Mouse (Mus musculus) lung, embryonic 14.5 days (tissue): ENCODE results near the gene Cx3cr1. TPM values are rescaled to one million over a fixed set of nuclear protein-coding genes. Genes with fewer than 3 reads are reported as not detected.
A peak's percentile ranks its signal among the peaks of the same experiment; 100 is the strongest.
"Not testable (repeated sequence)": the region's sequence is repeated elsewhere in the genome, so short reads cannot be mapped to it uniquely, and the experiment has no call there.

Experiments
- ATAC-seq: fragments of 200-750 bp; cut with Nextera tagmentation; 2 replicates; pipeline ENCODE4 v1.8.0; 2017; ENCODE audit warnings: mild to moderate bottlenecking, moderate TSS enrichment, moderate library complexity; ENCODE audit not compliant: insufficient read depth
- DNase-seq: peaks from one replicate; pipeline ENCODE4 v3.0.0-alpha.2; 2015
- H3K27ac ChIP-seq: fragments of 300-500 bp; sonication (generic); 2 replicates; pipeline ENCODE4 v1.5.1; 2014; ENCODE audit warnings: low read depth, mild to moderate bottlenecking, moderate library complexity
- H3K27me3 ChIP-seq: fragments of 300-500 bp; sonication (generic); 2 replicates; pipeline ENCODE4 v1.6.1; 2014; ENCODE audit warnings: low read length, control low read depth; ENCODE audit not compliant: insufficient read depth
- H3K36me3 ChIP-seq: fragments of 300-500 bp; sonication (generic); 2 replicates; pipeline ENCODE4 v1.6.1; 2014; ENCODE audit warnings: control low read depth; ENCODE audit not compliant: insufficient read depth
- H3K4me1 ChIP-seq: fragments of 300-500 bp; sonication (generic); 2 replicates; pipeline ENCODE4 v1.6.1; 2014; ENCODE audit warnings: antibody characterized with exemption, control low read depth; ENCODE audit not compliant: insufficient read depth
- H3K4me2 ChIP-seq: fragments of 300-500 bp; sonication (generic); 2 replicates; pipeline ENCODE4 v1.6.1; 2014; ENCODE audit warnings: mild to moderate bottlenecking
- H3K4me3 ChIP-seq: fragments of 300-500 bp; sonication (generic); 2 replicates; pipeline ENCODE4 v1.5.1; 2014; ENCODE audit warnings: low read depth, low read length
- H3K9ac ChIP-seq: fragments of 300-500 bp; sonication (generic); 2 replicates; pipeline ENCODE4 v1.6.1; 2014
- H3K9me3 ChIP-seq: fragments of 300-500 bp; sonication (generic); 2 replicates; pipeline ENCODE4 v1.6.1; 2016; ENCODE audit warnings: low read depth, low read length, control low read depth
- CTCF ChIP-seq: IDR thresholded peaks from 2 replicates; pipeline ENCODE4 v1.5.1; 2016; ENCODE audit warnings: antibody characterized with exemption, low read depth
- WGBS: fragments of 180-500 bp; shearing (Covaris S2); extraction: QIAGEN DNeasy Blood & Tissue Kit; methylation state at CpG from one replicate; pipeline ENCODE4 v1.1.7; 2014; 5-methylcytosine and 5-hydroxymethylcytosine counted together
- polyA plus RNA-seq: library from polyadenylated mRNA; unstranded; fragments of >200 nt; fragmentation: Nextera tagmentation; extraction: Ambion mirVana; gene quantifications from 2 replicates; pipeline ENCODE4 v1.2.1, GENCODE M21; 2014

The Cx3cr1 gene
- polyA plus RNA-seq, 1 experiment from 2014 or later, result 9.7 TPM

DNA sequence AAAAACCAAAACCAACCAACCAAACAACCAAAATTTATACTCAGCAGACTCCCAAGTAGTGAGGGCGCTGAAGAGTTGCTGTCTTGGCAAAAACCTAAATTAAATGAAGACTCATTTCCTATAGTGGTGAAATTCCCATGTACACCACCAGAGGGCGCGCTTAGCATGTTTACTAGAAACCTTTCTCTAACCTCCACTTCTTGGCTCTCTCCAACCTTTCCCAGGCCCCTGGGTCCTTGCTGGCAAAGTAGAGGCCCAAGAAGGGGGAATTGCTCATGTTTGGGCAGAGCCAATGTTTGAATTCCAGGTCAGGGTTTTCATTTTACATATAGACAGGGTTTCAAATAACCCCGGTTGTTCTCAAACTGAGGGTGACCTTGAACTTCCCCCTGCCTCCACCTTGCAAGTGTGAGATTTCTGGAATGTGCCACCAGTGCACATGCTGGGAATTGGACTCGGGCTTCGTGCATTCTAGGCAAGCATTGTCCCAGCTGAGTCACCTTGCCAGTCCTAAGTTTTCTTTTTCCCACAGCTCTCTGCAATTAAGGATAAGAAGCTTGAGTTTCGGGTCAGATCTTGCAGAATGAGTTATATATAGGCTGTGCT lies 49.3 kb downstream of the Cx3cr1 start:
- no peaks in the 10 kb centered on the region for H3K9me3 ChIP-seq
- H3K27me3 ChIP-seq, result no peaks in the 10 kb centered on the region
- 33% methylated on average over 7 of the region's 7 CpGs for WGBS
- ATAC-seq (no peak), DNase-seq (peak; percentile 92)
- no peak overlapping the region for H3K4me3 ChIP-seq
- 0 out of 2 replicates have a peak, but pooled peaks cover 6% of the 10 kb centered on the region for H3K4me1 ChIP-seq
- peak; percentile 88 for TF ChIP-seq CTCF
- H3K4me2 ChIP-seq, result peak overlapping the region; percentile 3; the same call in 1 of the 2 replicates
- H3K9ac ChIP-seq, result no peak overlapping the region
- no peaks in the 10 kb centered on the region for H3K36me3 ChIP-seq
- peak overlapping the region; percentile 34; the same call in 1 of the 2 replicates for H3K27ac ChIP-seq

DNA sequence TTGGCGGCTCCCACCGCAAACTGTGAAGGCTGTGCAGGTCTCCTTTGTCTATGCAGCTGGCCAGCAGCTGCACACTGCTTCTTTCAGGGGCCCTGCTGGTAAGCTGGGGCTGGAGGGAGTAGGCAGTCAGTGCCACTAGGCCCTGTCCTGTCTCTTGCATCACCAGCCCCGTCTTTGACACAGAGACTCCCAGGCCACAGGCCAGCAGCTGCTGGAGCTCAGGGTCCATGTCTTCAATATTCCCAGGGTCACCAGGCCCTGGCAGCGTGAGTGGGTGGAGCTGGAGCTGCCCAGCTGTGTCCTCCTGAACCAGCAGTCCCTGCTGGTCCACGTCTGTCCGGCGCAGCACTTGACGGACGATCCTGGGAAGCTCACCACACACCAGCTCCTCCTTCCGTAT lies 52.7 kb downstream of the Cx3cr1 start:
- Histone ChIP-seq H3K27me3 (no peaks in the 10 kb centered on the region), H3K9me3 (no peaks in the 10 kb centered on the region), H3K4me3 (no peak overlapping the region), H3K27ac (no peak overlapping the region), H3K9ac (no peak overlapping the region), H3K4me1 (0 out of 2 replicates have a peak, but pooled peaks cover 6% of the 10 kb centered on the region), H3K4me2 (no peak overlapping the region), H3K36me3 (no peaks in the 10 kb centered on the region)
- TF ChIP-seq CTCF, result no peak
- WGBS, result 47% methylated on average over 10 of the region's 10 CpGs
- DNase-seq (no peak), ATAC-seq (no peak)

GRCm38 (mm10) chr9:120014828-120015227 lies 54.9 kb downstream of the Cx3cr1 start:
- H3K4me3 ChIP-seq, result no peak overlapping the region
- no peak overlapping the region for H3K27ac ChIP-seq
- H3K9ac ChIP-seq, result no peak overlapping the region
- DNase-seq (no peak), ATAC-seq (no peak)
- no peak overlapping the region for H3K4me2 ChIP-seq
- WGBS, result 48% methylated on average over 6 of the region's 6 CpGs
- H3K36me3 ChIP-seq, result no peaks in the 10 kb centered on the region
- no peaks in the 10 kb centered on the region for H3K9me3 ChIP-seq
- TF ChIP-seq CTCF, result no peak
- no peaks in the 10 kb centered on the region for H3K27me3 ChIP-seq
- peaks cover 5% of the 10 kb centered on the region; the same call in 1 of the 2 replicates for H3K4me1 ChIP-seq

DNA sequence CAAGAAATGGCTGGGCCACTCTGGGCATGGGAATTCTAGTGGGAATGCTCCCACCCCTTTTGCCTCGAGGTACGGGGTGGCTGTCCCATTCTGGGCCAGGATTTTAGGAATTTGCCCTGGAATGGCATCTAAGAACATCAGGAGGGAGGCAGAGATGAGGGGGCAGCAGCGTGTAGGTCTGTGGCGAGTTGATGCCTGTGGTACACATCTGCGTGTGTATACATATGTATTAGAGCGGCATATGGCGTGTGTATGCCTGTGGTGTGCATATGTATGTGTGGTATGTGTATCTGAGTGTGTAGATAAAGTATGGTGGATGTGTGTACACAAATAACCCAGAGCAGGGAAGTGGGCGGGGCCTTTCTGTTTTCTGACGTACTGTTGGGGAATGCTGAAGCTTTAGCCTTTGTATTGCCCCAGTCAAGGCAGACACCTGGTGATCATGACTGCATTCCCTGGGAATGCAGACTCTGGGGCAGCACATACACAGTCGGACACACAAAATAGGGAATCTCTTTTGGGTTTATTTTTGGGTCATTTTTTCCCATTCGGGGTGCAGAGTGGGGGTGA lies 56.3 kb downstream of the Cx3cr1 start:
- no peak for ATAC-seq
- WGBS, result 73% methylated on average over 11 of the region's 11 CpGs

GRCm38 (mm10) chr9:120012781-120013180 lies 56.9 kb downstream of the Cx3cr1 start:
- Histone ChIP-seq H3K4me3 (no peak overlapping the region), H3K4me2 (no peak overlapping the region), H3K27ac (no peak overlapping the region), H3K9me3 (no peaks in the 10 kb centered on the region), H3K36me3 (no peaks in the 10 kb centered on the region), H3K4me1 (peaks cover 5% of the 10 kb centered on the region; the same call in 1 of the 2 replicates), H3K27me3 (no peaks in the 10 kb centered on the region), H3K9ac (no peak overlapping the region)
- no peak for TF ChIP-seq CTCF
- ATAC-seq (no peak), DNase-seq (no peak)
- WGBS, result 84% methylated on average over 5 of the region's 5 CpGs

More for the DNA sequence above, 56.3 kb downstream of the Cx3cr1 start:
- no peaks in the 10 kb centered on the region for H3K27me3 ChIP-seq
- no peak overlapping the region for H3K9ac ChIP-seq
- no peaks in the 10 kb centered on the region for H3K9me3 ChIP-seq
- peaks cover 5% of the 10 kb centered on the region; the same call in 1 of the 2 replicates for H3K4me1 ChIP-seq
- H3K27ac ChIP-seq, result no peak overlapping the region
- no peak for TF ChIP-seq CTCF
- no peak overlapping the region for H3K4me3 ChIP-seq
- DNase-seq, result peak; percentile 23
- no peaks in the 10 kb centered on the region for H3K36me3 ChIP-seq
- H3K4me2 ChIP-seq, result no peak overlapping the region

DNA sequence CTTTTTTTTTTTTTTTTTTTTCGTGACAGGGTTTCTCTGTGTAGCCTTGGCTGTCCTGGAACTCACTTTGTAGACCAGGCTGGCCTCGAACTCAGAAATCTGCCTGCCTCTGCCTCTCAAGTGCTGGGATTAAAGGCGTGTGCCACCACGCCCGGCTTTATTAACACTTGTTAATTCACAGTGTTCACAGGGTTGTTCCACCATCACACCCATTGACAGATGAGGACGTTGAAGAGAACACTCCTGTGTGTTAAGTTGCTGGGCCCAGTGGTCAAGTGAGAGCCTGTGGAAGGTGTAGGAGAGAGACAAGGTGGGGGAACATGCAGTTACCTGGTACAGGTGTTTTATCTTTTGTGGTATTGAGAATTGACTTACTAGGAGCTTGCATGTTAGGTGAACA lies 57.5 kb downstream of the Cx3cr1 start:
- not testable (repeated sequence) for H3K4me3 ChIP-seq, H3K27ac ChIP-seq, H3K4me1 ChIP-seq, H3K9ac ChIP-seq, H3K27me3 ChIP-seq, DNase-seq, ATAC-seq, H3K36me3 ChIP-seq, H3K9me3 ChIP-seq
- WGBS, result 85% methylated on average over 6 of the region's 6 CpGs
- H3K4me2 ChIP-seq, result peak overlapping the region; percentile 86; the same call in 1 of the 2 replicates

- no peaks in the 10 kb centered on the region for H3K27me3 ChIP-seq
- ATAC-seq (peak; percentile 60), DNase-seq (peak; percentile 86)
- WGBS, result under 1% methylated on average over 10 of the region's 10 CpGs
- peak overlapping the region; percentile 37 for H3K4me3 ChIP-seq
- H3K4me2 ChIP-seq, result peak overlapping the region; percentile 86
- no peaks in the 10 kb centered on the region for H3K9me3 ChIP-seq
- H3K36me3 ChIP-seq, result no peaks in the 10 kb centered on the region
- no peak overlapping the region for H3K9ac ChIP-seq
- peak overlapping the region; percentile 66 for H3K27ac ChIP-seq
- TF ChIP-seq CTCF, result peak; percentile 76
- peaks cover 5% of the 10 kb centered on the region; the same call in 1 of the 2 replicates for H3K4me1 ChIP-seq
These were observed 58.1 kb downstream of the Cx3cr1 start for GRCm38 (mm10) chr9:120011533-120011932.
